Mouse (Mus musculus) frontal cortex, postnatal 10 days (tissue): Measurements from ENCODE around the gene Chd1l.

Source experiments
- DNase-seq, 2 experiments: peaks; one replicate each; pipeline ENCODE4 v3.0.0; 2022; ENCODE audit warnings: low spot score in 2 of 2, mixed read lengths in 1 of 2

Gene Chd1l

DNA sequence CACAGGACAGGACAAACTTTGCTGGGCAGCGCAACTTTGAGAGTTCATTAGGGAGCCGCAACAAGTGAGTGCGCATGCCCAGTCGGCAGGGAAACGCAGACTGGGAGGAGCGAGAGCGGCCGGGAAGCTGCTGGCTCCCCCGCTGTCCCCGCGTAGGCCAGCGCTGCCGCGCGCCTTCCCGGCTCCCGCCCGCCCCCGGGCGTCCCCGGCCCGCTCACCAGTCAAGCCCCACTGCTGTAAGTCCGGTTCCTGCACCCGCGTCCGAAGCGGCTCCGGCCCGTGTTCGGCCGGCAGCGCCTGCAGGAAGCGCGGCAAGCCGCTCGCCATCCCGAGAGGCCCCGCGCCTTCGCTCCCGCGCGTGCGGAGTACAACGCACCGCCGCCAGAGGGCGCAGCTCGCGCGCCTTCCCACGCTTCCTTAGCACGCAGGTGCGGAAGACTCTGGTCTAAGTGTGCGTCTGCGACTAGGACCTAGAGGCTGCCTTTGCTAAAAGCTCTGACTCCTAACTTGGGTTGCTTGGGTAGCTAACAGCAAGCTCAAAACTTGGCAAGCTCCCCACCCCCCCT is at the start of gene Chd1l:
TSS of gene Chd1l (minus strand) at position 359 of the 566 bp plus-strand sequence.
- DNase-seq, result peak; percentile 65 to 89

GRCm38 (mm10) chr3:97659746-97660145 is 49.7 kb upstream of the Chd1l start:
- DNase-seq, result no peak

DNA sequence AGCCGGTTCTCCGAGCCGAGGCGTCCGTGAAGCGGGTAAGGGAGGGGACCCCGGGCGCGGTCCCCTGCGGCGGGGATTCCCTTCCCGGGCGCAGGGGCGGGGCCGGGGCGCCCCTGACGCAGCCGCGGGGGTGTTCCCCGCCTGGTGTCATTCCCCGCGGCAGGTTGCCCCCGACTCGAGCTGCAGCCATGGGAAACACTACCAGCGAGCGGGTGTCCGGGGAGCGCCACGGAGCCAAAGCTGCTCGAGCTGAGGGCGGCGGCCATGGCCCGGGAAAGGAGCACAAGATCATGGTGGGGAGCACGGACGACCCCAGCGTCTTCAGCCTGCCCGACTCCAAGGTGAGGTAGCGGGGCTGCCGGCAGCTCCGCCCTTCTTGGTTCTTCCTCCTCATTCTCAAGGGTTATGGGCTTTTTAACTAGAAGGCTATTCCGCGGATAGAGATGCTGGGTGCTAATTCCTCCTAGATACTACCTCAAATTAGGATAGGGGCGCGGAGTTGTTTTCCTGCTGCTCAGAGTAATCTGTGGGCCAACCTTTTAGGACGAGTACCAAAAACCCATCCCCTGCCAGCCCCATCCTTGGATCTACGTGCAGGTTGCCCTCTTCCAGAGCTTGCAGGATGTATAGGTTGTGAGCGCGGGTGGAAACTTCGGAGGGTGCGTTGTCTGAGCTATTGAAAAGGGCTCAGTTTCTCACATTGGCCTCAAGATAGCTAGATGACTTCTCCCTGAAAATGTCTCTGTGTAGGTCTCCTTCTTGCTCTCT is 48.6 kb upstream of the Chd1l start:
- no peak for DNase-seq

DNA sequence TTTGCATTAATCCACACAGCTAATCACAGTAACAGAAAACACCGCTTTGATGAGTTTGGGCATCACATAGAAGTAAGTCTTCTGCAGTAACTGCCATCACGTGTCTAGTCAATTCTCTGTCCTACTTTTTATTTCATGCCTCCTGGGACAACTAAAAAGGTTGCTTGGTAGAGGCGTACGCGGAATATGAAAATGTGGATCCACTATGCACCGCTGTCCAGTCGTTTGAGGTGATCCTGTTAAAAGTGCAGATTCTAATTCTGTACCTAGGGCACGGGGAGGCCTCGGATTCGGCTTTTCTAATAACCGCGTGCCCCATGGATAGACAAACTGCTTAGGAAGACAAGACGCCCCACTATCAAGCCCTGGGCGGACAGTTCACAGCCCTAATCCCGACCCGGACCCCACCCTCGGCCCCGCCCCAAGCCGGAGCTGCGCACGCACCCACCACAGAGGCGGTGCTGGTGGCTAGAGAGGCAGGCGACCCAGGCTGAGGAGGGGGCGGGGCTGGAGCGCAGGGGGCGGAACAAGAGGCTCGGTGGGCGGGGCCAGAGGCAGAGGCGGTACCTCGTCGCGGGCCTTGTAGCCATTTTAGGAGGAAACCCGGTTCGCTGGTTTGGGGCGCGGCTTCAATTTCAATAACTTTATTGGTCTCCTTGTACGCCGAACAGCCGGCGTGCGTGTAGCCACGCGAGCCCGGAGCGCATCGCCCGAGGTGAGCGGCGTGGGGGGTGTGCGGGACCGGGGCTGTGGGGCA is 47.8 kb upstream of the Chd1l start, which contains the start of gene Prkab2:
TSS of gene Prkab2 (plus strand) at position 539 of the 757 bp plus-strand sequence.
- peak; percentile 98 to 99 for DNase-seq

DNA sequence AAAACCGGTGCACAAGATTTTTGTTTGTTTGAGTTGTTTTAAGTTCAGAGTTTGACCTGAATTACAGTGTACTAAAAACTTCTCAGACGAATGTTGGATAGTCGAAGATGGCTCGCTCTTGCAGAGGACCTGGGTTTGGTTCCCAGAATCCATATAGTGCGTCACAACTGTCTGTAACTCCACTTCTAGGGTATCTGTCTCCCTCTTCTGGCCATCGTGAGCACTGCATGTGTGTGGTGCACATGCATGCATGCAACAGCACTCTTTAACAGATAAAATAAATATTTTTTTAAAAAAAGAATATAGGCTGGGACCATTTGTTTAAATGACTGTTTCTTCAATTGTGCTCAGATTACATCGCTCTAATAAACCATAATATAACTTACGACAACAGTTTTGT is 44.9 kb upstream of the Chd1l start:
- no peak for DNase-seq

DNA sequence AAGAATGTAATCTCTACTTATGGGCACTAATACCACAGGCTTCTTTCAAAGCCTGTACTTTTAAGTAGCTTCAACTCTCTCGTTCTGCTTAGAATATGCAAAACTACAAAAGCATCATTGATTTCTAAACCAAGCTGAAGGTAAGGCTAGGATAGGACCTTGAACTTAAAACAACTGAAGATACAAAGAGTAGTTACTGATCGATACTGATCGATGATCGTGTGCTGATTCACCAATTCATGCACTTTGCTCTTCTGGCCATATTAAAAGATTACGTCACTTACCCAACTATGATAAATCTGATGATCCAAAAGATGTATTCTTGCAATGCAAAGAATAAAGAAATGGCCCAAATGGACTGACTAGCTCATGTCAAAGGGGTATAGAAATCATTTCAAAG is 43.8 kb upstream of the Chd1l start:
- no peak for DNase-seq

DNA sequence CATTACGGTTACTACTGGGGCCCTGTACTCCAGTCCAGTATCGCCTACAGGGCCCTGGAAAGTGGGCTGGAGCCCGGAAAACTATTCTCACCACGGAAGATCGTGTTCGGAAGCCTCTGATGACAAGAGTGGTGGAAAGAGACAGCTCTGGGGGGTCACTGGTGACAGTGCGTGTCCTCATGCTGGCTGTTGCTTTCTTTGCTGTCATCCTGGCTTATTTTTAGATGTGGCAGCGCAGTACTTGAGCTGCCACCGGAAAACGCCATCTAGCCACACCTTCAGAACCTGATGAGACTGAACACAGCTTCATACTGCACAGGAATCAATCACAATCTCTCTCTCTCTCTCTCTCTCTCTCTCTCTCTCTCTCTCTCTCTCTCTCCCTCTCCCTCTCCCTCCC is 41.6 kb upstream of the Chd1l start:
- no peak for DNase-seq

DNA sequence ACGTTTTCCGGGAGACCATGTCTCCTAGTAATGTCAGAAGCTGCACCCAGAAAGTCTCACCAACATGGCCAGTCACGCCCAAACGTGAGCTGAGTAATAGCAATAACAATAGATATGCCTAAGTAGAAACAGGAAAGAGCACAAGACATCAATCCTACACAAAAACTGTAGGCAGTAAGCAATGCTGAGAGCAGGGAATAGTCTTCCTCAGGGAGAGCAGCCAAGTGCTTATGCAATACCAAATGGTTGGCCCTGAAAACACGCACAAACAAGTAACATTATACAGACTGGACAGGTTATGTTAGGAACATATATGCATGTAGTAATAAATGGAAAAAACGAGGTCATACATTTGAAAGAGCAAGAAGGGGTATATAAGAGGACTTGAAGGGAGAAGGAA is 39.5 kb upstream of the Chd1l start:
- DNase-seq, result no peak

- no peak for DNase-seq
Measured at GRCm38 (mm10) chr3:97649022-97649421, 39.0 kb upstream of the Chd1l start.

DNA sequence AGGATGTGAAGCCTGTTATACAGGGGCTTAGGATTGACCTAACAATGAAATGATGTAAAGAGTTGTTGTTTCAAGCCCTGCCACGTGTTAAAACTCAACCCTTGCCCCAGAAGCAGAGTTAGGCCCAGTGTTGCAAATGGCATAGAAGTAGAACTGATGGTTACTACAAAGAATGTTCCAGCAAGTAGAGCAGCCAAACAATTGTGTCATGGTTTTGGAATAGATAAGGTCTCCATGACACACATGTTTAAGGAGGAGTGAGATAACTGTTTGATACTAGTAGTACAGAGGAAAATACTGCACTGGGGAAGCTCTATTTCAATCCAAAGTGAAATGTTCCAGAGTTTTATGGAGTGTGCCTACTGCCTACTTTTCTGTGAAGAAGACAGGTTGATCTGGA is 38.5 kb upstream of the Chd1l start:
- no peak for DNase-seq

DNA sequence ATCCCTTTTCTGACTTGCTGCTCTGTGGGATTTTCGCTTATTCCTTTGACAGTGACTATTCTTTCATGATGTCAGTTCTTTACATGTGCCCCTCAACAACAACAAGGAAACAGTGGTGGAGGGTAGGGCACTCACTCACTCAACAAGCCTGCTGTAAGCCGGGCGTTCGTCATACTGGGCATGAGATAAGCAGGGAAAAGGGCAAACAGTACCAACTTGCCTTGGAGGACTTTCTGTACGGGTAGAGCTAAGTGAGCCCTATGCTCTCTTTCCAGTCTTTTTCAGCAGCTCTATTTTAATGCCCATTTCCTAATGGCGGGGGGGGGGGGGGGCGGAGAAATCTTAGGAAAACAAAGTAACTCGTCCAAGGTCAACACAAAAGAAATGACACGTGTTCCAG is 32.0 kb upstream of the Chd1l start:
- DNase-seq, result no peak

DNA sequence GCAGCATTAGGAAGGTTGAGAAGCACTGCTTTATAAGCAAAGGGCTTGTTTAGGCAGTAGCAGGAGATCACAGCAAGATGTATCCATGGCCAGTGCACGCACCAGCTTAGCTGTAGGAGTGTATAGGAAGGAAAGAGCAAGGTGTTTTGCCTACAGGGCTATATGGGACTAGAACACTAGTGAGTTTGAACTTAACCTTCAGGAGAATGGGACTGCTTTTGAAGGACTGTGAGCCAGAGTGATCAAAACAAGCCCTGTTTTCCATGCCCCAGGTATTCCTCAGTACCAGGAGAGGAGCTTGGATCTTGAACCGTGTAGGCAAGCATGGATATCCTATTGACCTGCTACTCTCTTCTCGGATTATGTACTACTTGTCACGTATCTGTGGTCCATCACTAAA is 31.4 kb upstream of the Chd1l start:
- DNase-seq, result no peak

DNA sequence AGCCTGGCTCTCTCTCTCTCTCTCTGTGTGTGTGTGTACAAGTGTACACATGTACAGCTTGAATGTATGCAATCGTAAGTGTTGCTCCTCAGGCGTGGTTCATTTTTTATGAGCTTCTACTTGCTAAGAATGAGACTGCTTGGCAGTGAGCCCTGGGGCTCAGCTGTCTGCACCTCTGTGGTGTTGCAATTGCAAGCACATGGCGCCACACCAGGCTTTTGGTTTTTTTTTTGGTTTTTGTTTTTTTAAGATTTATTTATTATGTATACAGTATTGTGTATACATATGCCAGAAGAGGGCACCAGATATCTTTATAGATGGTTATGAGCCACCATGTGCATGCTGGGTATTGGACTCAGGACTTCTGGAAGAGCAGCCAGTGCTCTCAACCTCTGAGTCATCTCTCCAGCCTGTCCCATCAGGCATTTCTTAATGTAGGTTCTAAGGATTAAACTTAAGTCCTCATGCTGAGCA is 24.3 kb upstream of the Chd1l start:
- DNase-seq, result no peak

- DNase-seq, result no peak
Measured at GRCm38 (mm10) chr3:97633456-97633855, 23.5 kb upstream of the Chd1l start.

GRCm38 (mm10) chr3:97631258-97631860 is 21.4 kb upstream of the Chd1l start:
- DNase-seq, result no peak

DNA sequence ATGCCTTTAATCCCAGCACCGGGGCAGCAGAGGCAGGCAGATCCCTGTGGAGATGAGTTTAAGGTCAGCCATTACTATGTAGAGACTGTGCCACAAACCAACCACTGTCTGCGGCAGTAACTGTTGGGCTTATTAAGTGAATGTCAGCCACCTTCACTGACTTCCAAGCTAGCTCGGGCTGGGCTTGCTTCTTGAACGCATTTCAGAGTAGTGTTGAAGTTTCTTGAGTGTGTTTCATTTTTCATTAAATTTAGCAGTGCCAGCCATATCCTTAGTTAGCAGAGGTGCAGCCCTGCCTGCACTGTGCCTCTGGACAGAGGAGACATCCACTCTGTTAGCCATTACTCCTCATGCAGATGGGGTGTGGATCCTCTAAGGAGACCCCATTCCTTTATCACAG is 20.7 kb upstream of the Chd1l start:
- no peak for DNase-seq

DNA sequence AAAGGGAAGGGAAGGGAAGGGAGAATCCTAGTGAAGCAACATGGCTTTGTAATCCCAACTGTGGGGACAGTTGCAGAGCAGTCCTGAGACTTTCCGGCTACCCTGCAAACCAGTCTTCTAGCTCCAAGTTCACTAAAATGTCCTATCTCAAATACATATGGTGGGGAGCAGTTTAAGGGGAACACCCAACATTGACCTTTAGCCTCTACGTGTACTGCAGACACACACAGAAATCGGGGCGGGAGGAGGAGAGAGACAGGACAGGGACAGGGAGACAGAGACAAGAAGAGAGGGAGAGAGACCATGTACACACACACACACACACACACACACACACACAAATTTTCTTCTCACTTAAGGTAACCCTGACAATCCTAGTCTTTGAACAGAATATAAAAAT is 19.9 kb upstream of the Chd1l start:
- no peak for DNase-seq

GRCm38 (mm10) chr3:97628391-97629001 is 18.5 kb upstream of the Chd1l start, which contains the start of gene Fmo5:
TSS of gene Fmo5 (plus strand) at chr3:97628804.
- no peak for DNase-seq

DNA sequence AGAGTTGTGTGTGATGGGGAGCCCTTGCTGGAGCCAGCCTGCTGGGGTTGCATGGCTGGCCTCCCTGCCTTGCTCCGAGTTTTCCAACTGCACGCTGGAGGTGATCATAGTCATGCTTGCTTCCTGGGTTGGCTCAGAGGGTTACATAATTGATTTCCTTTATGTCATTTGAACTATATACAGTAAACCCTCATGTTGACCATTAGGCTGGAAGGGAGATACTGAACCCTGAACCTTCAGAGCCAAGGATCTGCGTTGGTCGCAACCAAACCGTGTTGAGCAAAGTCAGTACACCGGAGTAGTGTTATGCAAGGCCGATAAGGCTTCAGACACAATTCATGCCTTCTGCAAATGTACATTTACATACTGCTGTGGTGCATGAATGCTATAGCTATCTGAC is 17.9 kb upstream of the Chd1l start:
- DNase-seq, result no peak

DNA sequence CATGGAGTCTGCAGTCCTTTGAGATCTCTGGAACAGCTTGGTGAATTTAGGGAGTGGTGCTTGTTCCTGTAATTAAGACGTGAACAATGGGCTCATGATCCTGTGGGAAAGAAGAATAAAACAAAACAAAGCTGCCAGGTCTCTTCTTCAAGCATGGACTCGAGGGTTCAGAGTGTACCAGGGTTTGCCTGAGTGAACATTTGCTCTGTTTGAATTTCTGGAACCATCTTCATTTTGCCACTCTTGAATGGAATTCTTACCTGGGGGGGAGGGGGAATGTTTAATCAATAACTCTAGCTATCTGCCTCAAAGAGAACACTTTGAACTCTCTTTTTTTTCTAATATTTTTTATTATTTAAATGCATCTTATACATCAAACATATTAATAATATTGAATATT is 14.6 kb upstream of the Chd1l start:
- DNase-seq, result no peak

GRCm38 (mm10) chr3:97620657-97621056 is 10.7 kb upstream of the Chd1l start:
- no peak for DNase-seq

- DNase-seq, result no peak
Measured at GRCm38 (mm10) chr3:97617899-97618298, 7.9 kb upstream of the Chd1l start.
